Mouse (Mus musculus) 3T3-L1 (cell line): ENCODE data around the gene Pcsk2.

Source experiments
- DNase-seq: peaks from one replicate; pipeline ENCODE4 v3.0.0-alpha.2; 2015; ENCODE audit warnings: low read depth, low spot score

Pcsk2 gene

GRCm38 (mm10) chr2:143837291-143837701 lies 291.3 kb downstream of the Pcsk2 start:
- peak; percentile 90 for DNase-seq

GRCm38 (mm10) chr2:143838698-143839097 lies 292.7 kb downstream of the Pcsk2 start:
- DNase-seq, result peak; percentile 87

- no peak for DNase-seq
These were observed 293.5 kb downstream of the Pcsk2 start for GRCm38 (mm10) chr2:143839458-143839857.

- DNase-seq, result no peak
These were observed 294.9 kb downstream of the Pcsk2 start for GRCm38 (mm10) chr2:143840895-143841294.

- DNase-seq, result no peak
These were observed 295.6 kb downstream of the Pcsk2 start for GRCm38 (mm10) chr2:143841536-143841935.

- DNase-seq, result no peak
These were observed 298.8 kb downstream of the Pcsk2 start for GRCm38 (mm10) chr2:143844779-143845178.

- DNase-seq, result peak; percentile 67
These were observed 300.8 kb downstream of the Pcsk2 start for GRCm38 (mm10) chr2:143846799-143847198.

- DNase-seq, result no peak
These were observed 301.3 kb downstream of the Pcsk2 start for GRCm38 (mm10) chr2:143847291-143847690.

- no peak for DNase-seq
These were observed 305.6 kb downstream of the Pcsk2 start for GRCm38 (mm10) chr2:143851354-143852221.

GRCm38 (mm10) chr2:143852295-143853275 lies 306.6 kb downstream of the Pcsk2 start:
- peak; percentile 33 for DNase-seq

- peak; percentile 60 for DNase-seq
These were observed 307.5 kb downstream of the Pcsk2 start for GRCm38 (mm10) chr2:143853447-143853846.

GRCm38 (mm10) chr2:143859166-143859565 lies 313.2 kb downstream of the Pcsk2 start:
- peak; percentile 37 for DNase-seq

- no peak for DNase-seq
These were observed 316.7 kb downstream of the Pcsk2 start, which contains the start of gene Bfsp1 for GRCm38 (mm10) chr2:143862484-143863231. TSS of gene Bfsp1 (minus strand) at chr2:143863173.

GRCm38 (mm10) chr2:143864600-143864999 lies 318.6 kb downstream of the Pcsk2 start:
- DNase-seq, result no peak
